Comparison of ENCODE assay signal across 31 mouse cellular contexts in the genomic region with DNA sequence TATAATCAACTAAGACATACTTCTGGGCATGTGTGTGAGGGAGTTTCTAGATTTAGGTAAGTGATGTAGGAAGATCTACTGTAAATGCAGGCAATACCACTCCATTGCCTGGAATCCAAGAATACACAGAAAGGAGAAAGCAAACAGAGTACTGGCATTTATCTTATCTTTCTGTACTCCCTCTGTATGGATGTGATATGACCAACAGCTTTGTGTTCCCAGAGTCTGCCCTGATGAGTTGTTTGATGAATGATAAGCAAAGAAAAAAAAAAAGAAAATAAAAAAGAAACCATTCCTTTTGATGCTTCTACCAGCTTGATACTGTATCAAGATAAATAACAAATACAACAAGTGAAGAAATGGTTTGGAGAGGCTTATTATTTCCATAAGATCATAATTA.
"Had no signal": no experiment of that assay in that cellular context is flagged by ENCODE, and none has a peak within 500 bp of the region (broad histone marks: within the 10 kb centered on the region; RNA-seq: fewer than 3 reads in every experiment).

No protein-coding gene starts in this region.

- H3K4me2 ChIP-seq: limb, embryonic 12.5 days; limb, embryonic 13.5 days; limb, embryonic 15.5 days; liver, embryonic 11.5 days; liver, embryonic 12.5 days; liver, embryonic 13.5 days; liver, embryonic 15.5 days; lung, embryonic 14.5 days; lung, embryonic 15.5 days; midbrain, embryonic 11.5 days; midbrain, embryonic 12.5 days; midbrain, embryonic 13.5 days; midbrain, embryonic 15.5 days had no signal

- H3K9ac ChIP-seq: limb, embryonic 12.5 days; limb, embryonic 13.5 days; limb, embryonic 15.5 days; liver, embryonic 12.5 days; liver, embryonic 13.5 days; liver, embryonic 14.5 days; liver, embryonic 15.5 days; liver, postnatal 0 days; lung, embryonic 14.5 days; lung, embryonic 15.5 days; midbrain, embryonic 12.5 days; midbrain, embryonic 13.5 days; midbrain, embryonic 15.5 days had no signal

- H3K27me3 ChIP-seq: limb, embryonic 12.5 days; limb, embryonic 13.5 days; limb, embryonic 15.5 days; liver, embryonic 12.5 days; liver, embryonic 13.5 days; liver, embryonic 15.5 days; lung, embryonic 15.5 days; megakaryocyte, embryonic 14.5 days; midbrain, embryonic 12.5 days; midbrain, embryonic 13.5 days; midbrain, embryonic 15.5 days had no signal

- H3K4me1 ChIP-seq: limb, embryonic 10.5 days; limb, embryonic 12.5 days; limb, embryonic 13.5 days; limb, embryonic 15.5 days; liver, embryonic 12.5 days; liver, embryonic 13.5 days; liver, embryonic 15.5 days; lung, embryonic 15.5 days; megakaryocyte, embryonic 14.5 days; midbrain, embryonic 10.5 days; midbrain, embryonic 12.5 days; midbrain, embryonic 13.5 days; midbrain, embryonic 15.5 days had no signal

- DNase-seq: left cerebral cortex, postnatal 4 days; liver; liver, embryonic 13.5 days; liver, postnatal 0 days; lung, adult 18-20 months; lung, adult 2 months; lung, embryonic 14.5 days; lung, postnatal 10 days; lung, postnatal 14 days; lung, postnatal 36 days; lung, postnatal 4 days; midbrain, embryonic 14.5 days had no signal

- H3K36me3 ChIP-seq: limb, embryonic 10.5 days; limb, embryonic 12.5 days; limb, embryonic 13.5 days; limb, embryonic 15.5 days; liver, embryonic 12.5 days; liver, embryonic 13.5 days; liver, embryonic 15.5 days; lung, embryonic 15.5 days; midbrain, embryonic 10.5 days; midbrain, embryonic 12.5 days; midbrain, embryonic 13.5 days; midbrain, embryonic 15.5 days had no signal

- H3K4me3 ChIP-seq: limb, embryonic 10.5 days; limb, embryonic 12.5 days; limb, embryonic 13.5 days; limb, embryonic 15.5 days; liver, embryonic 12.5 days; liver, embryonic 13.5 days; liver, embryonic 15.5 days; lung, embryonic 15.5 days; megakaryocyte, embryonic 14.5 days; midbrain, embryonic 10.5 days; midbrain, embryonic 12.5 days; midbrain, embryonic 13.5 days; midbrain, embryonic 15.5 days; myocyte had no signal

- H3K27ac ChIP-seq: limb, embryonic 10.5 days; limb, embryonic 12.5 days; limb, embryonic 13.5 days; limb, embryonic 15.5 days; liver, embryonic 12.5 days; liver, embryonic 13.5 days; liver, embryonic 14.5 days; liver, embryonic 15.5 days; lung, embryonic 15.5 days; macrophage; midbrain, embryonic 10.5 days; midbrain, embryonic 12.5 days; midbrain, embryonic 13.5 days; midbrain, embryonic 15.5 days had no signal

- ATAC-seq: liver, embryonic 12.5 days; liver, postnatal 0 days; lung, postnatal 0 days; midbrain, embryonic 13.5 days; midbrain, embryonic 15.5 days; midbrain, embryonic 16.5 days had no signal

- H3K9me3 ChIP-seq: limb, embryonic 10.5 days; limb, embryonic 12.5 days; limb, embryonic 13.5 days; limb, embryonic 15.5 days; liver, embryonic 12.5 days; liver, embryonic 13.5 days; liver, embryonic 15.5 days; lung, embryonic 15.5 days; megakaryocyte, embryonic 14.5 days; midbrain, embryonic 10.5 days; midbrain, embryonic 12.5 days; midbrain, embryonic 13.5 days; midbrain, embryonic 15.5 days had no signal
